Mouse (Mus musculus) small intestine, adult 2 months (tissue): Measurements from ENCODE around the gene Astn2.

Experiments
- CTCF ChIP-seq: fragments of 200-500 bp; IDR thresholded peaks from 2 replicates; pipeline ENCODE4 v1.5.1; 2012; ENCODE audit warnings: low read depth, mild to moderate bottlenecking, control low read depth, inconsistent platforms, low read length, moderate library complexity, mixed read lengths; ENCODE audit not compliant: insufficient replicate concordance, insufficient read length; ENCODE audit errors: extremely low read depth
- POLR2A ChIP-seq: fragments of 200-500 bp; IDR thresholded peaks from 2 replicates; pipeline ENCODE4 v1.6.1; 2012; ENCODE audit warnings: low read depth, mild to moderate bottlenecking, control low read depth, inconsistent platforms, low read length, moderate library complexity

DNA sequence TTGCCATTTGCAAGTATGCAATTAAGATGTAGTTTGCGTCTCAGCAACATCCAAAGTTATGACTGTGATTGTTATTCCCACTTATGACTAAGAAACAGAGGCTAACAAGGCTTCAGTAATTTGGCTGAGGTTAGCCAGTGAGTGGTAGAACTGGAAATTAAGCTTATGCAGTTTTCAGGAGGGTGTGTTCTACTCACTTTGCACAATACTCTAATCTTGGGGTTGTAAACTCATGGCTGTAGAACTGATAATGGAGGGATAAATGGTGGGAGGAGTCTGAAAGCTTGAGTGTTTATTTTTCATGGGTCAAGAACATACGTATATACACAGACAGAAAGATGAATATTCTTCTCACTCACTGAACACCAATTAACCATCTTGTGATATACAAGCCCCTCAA is 499.4 kb downstream of the Astn2 start:
- no peak for TF ChIP-seq CTCF
- TF ChIP-seq POLR2A = no peak
